Mouse (Mus musculus): ENCODE measurements around the gene Fshr.

Fshr gene

DNA sequence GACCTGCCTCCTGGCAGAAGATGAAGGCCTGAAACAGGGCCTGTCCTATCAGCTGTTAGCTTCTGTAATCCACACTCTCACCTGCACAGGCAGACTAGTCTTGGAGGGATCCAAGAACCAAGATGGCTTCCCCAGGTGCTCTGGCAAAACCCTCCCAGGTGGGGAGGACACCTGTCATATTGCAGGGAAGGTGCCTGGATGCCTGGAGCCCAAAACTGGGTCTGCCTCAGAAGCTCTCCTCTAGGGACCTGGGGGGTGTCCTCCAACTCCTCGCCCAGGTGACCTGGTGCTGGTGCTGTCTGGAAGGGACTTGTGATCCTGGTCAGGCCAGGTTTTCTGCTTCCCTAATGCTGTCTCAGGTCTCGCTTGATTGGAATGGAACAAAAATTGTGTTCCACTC, 167.5 kb downstream of the Fshr start:
- no peak for DNase-seq (ENCODE audit: low read depth)

DNA sequence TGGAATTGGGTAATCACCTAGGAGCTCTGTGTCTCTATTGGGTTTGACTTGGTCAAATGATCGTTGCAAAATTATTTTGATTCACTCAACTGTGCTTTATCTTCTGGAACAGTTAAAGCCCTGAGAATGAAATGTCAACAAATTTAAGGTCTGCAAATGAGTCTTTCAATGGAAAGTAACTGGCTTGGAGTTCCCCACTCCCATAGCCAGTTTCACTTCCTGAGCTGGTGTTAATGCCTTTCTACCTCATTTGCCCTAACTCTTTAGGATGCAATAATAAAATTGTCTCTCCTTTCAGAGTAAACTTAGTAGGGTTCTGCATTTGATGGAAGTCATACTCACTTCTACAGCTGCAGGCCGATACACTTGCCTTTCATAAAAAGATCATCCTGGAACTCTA, 181.0 kb downstream of the Fshr start:
- DNase-seq (ENCODE audit: low read depth) = no peak

DNA sequence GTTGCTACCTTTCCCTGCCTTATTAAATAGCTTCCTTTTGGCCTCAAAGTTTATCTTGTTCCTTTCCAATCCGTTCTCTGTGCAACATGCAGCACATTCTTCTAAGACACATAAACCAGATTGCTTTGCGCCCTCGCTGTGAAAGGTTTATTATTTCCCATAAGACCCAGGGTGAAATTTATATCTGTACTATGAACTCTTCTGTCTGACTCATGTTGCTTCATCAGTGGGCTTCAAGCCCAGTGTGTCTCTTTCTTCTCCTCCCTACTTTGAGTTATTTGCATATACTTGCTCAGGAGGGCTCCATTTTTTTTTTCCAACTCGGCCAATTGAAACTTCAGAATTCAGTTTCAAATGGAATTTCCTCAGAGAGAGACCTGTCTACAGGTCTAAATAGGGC, 183.5 kb downstream of the Fshr start:
- no peak for DNase-seq (ENCODE audit: low read depth)

DNA sequence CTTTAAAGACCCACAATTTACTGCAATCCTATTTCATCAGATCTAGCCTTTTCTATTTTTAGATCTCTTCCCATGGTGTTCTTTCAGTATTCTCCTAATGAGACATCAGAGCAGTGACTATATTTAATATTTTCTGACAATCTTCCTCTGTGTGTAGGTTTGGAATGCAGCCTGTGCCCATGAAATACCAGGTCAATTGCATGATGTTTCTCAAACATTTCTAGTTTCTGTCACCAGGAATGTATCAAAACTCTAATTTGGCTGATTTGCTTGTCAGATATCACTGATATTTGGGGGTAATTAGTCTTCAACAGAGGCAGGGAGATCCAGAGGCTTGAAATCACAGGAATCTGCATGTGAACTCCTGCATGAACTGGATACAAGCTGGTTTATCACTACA, 186.8 kb downstream of the Fshr start:
- DNase-seq (ENCODE audit: low read depth) = no peak

DNA sequence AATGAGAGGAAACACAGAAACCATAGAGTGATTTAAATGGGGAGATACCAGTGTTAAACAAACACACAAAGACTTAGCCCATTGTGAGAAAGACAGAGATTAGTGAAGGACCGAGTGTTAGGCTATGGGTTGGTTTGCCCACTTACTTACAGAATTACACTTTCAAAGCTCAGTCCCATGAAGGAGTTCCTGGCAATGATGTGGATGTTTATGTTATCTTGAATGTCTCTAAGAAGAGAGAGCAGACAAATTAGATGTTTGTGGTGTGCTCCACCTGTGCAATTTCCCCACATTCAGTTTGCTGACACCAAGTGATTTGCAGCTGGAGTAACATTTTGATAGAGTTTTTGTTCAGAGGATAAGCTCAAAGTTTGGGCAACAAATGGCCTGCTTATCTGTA, 191.4 kb downstream of the Fshr start:
- no peak for DNase-seq (ENCODE audit: low read depth)

DNA sequence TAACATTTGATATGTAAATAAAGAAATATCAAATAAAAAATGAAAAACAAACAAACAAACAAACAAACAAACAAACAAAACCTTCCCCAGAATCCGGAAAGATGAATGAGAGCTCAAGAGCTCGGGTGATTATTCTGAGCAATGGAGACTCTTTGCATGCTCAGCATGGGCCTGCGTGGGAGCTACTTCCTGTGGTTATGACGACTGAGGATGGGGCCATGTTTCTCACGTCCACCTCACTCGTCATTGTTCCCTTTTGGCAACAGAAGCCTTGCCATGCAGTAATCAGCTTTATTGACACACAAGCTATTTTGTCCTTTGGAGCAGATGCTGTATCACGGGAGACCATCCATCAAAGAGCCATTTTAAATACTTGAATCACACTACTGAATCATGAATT, 191.8 kb downstream of the Fshr start:
- DNase-seq (ENCODE audit: low read depth) = no peak

DNA sequence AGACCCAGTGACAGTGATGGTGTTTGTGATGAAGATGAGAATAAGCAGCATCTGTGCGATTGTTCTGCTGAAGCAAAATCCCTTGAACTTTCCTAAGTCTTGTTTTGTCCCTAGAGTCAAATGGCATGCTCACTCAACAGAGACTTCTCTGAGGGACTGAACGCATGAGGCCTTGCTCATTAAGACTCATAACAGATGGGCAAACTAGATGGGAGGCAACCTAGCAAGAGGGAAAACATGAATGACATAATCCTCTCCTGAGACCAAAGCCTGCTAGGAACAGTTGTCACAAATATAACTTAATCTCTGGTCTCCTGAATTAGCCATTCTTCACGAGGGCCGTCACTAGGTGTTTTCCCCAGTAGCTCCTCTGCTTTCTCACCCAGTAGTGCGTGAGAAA, 194.5 kb downstream of the Fshr start:
- no peak for DNase-seq (ENCODE audit: low read depth)

DNA sequence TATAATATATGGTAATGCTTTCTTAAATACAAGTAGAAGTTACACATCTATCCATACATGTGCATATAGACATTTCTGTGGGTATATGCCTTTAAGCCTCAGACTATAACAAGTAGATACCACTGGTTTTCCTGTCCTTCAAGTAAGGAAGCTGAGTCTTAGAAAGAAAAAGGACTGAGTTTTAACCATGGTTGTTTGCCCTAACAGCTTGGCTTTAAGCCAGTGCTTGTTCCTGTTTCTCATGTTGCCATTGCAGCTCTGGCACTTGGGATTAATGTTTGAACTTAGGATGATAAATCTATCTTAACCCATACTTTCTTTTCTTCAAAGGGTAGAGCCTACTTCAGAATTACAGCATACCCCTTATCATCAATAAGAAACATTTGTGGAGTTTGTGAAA, 200.6 kb downstream of the Fshr start:
- DNase-seq (ENCODE audit: low read depth) = peak; percentile 65

DNA sequence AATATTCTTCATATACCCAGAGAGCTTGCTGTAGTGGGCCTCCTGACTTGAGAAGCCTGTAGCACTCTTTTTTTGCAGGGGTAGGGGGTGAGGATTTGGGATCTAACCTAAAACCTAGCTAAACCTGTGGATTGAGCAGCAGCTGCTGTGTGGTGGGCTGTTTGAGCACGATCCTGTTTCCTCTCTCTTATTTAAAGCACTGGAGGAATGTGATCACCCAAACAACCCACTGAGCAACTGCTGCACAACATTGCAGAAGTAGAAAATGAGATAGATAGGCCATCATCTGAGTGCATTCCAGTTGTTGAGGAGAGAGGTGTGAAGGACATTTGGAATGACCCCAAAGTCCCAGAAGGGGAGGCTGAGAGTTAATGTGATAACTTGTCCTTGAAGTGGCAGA, 202.2 kb downstream of the Fshr start:
- DNase-seq (ENCODE audit: low read depth) = no peak

DNA sequence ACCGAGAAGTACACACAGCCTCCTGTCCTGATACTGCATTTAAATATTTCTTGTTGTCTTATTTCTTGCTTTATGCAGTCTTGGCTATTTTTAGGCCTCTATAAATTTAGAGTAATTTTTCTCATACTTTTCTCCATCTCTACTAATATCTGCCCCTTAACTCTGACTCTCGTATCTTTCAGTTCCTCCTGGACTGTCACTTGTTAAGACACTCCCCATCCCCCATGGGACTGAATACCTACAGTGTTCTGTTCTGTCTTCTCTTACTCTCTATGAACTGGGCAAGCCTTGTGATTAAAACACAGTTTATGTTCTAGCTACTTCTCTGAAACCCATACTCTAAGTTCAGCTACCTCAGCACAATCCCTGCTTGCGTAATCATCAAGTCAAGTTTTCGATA, 209.2 kb downstream of the Fshr start:
- no peak for DNase-seq (ENCODE audit: low read depth)

DNA sequence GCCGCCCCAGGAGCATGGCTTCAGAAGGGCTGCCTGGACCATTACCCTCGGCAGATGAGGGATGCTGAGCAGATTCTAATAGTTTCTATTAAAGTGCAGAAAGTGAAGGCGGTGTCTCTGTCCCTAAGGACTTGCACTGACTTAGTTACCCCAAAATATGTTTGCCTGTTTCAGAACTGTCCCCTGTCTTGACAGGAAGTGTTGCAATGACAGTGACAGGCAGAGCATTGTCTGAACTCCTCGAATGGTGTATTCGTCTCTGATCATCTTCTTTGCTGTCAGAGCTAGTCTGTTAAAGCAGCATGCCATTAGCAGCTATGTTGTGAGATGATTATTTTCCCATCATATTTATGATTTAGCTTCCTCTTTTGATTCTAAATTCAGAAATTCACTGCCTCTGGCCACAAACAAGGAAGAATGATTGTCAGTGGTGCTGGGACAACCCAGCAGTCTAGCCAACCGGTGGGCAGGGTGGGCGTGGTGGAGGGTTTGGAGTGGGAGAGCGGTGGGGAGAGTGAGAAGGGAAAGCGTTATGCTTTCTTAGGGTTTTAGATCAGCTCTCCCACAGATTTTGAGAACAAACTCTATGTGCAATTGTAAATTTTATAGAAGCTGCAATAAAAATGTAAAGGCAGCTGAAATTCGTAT, 219.6 kb downstream of the Fshr start:
- peak; percentile 4 for DNase-seq (ENCODE audit: low read depth)

DNA sequence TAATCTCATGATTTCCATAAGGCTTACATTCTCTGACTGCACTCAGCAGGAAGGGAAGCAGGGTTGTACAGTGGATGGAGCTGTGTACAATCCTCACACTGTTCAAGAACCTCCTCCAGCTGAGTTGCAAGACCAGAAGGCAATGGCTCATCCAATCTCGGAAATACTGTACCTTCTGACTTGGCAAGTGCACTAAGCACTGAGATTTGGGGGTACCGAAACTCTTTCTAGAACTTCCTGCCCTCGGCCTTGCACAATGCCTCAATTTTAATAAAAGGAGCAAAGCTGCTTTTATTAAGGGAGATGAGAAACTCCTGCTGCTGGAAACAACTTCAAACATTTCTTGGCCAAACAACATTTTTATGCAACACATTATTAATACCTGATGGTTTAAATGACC, 225.9 kb downstream of the Fshr start:
- no peak for DNase-seq (ENCODE audit: low read depth)

DNA sequence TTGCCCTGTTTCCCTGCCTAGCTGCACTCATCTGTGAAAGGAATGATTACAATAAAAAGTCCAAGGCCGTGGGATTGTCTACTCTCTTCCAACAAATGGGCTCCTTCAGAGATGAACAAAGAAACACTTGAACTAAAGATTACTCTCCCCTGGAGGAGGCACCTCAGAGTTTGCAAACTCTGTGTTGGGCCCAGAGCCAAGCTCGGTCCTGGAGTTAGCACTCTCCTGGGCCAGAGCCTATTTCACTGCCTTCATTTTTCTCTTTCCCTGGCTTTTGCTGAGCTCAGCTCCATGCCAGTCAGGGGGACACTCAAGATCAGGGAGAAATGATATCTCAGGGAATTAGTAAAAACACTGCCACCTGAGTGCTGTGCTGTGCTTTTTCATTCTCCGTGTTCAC, 234.4 kb downstream of the Fshr start:
- no peak for DNase-seq (ENCODE audit: low read depth)

DNA sequence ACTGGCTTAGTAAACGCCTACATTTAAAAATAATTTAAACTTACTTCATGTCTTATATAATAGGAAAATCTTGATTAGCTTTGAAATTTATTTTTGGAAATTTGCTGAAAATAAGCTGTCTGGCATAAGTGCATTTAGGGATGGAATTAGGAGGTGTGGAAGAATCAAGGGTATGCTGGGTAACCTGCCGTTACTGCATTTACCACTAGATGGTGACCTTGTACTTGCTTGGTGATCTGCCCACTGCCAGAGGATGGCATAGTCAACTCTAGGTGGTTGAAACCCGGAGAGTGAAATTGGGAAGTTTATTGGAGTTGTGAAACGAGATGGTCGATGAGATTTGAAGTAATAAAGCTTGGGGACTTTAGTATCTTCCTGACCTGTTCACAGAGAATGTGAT, 246.5 kb downstream of the Fshr start:
- DNase-seq (ENCODE audit: low read depth) = peak; percentile 65

DNA sequence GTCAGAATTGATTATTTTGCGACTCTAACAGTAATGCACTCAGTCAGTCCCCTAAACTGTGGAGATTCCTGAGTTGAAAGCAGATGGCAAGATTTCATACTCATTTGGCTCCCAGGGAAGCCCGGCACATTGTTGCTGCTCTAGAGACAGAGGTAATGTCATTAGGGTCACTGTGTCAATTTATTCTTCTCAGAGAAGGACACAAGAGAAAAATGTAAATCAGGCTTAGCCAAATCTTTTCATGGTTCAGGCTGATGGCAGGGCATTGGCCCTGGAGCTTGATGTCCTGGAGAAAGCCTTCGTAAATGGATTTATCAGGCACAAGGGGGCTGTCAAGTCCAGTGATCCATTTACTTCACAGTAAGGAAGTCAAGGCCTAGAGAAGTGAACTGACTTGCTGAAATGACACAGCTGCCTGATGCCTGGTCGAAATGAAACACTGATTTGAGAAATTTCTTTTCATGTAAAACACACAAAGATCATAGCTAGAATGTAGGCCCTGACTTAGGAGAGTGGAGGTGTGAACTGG, 262.3 kb downstream of the Fshr start:
- no peak for DNase-seq (ENCODE audit: low read depth)

DNA sequence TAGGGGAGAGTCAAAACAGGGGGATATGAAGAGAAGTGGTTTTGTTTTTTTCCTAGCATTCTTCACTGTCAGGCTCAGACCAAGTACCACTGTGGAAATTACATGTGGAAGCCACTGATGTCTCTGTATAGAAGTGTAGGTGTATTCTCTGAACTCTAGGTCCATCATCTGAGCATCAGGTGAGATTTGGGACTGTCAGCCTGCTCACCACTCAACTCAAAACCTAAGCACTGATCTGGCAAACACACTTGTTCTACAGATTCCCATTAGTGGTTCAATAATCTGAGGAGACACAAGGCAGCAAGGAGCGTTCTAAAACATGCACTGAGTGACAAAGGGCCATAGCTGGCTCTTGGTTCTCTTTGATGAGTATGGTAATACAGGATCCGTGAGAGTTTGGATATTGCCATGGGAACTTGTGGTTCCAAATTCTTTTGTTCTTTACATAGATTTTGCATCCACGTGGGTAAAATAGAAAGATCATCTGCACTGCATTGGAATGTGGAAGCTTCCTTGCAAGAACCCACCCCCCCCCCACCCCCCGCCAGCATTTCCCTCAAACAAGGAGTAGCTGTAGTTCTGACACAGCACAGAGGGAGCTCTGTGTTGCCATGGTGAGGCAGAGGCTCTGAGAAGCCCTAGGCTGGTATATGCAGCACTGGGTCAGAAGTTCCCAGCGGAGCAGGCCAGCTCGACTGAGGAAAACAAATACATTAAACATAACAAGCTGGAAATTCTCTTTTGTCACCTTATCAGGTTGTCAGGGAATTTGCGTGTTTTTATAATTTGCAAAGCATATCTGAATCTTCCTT, 262.9 kb downstream of the Fshr start:
- no peak for DNase-seq (ENCODE audit: low read depth)

DNA sequence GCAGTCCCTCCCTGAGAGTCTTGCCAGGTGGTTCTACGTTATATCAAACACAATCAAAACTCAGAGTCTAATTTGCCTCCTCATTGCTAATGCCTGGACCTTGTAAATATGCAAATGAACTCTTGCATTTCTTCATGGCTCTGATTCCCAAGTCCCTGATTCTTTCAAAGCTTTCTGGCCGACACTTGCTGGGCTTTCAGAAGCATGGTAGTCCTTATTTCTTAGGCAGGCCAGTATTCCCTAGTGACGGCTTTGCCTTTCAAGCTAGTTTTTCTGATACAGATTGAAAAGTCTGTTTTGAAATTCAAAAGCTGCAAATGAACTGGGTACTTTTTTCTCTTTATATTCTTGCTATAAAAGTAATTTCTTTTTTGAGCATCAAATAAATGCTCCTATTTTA, 263.5 kb downstream of the Fshr start:
- DNase-seq (ENCODE audit: low read depth) = no peak

Measured in 416B (cell line).